Mouse (Mus musculus) forebrain, embryonic 12.5 days (tissue): ENCODE measurements at regions not wholly inside any gene's neighbourhood (a gene's known extent, or its start where the extent isn't known, plus 50 kb on each side); places are given as distances from the start of the nearest gene placed in this dataset.
A peak's percentile ranks its signal among the peaks of the same experiment; 100 is the strongest.

Experiments used
- ATAC-seq: fragments of 200-750 bp; cut with Nextera tagmentation; 2 replicates; pipeline ENCODE4 v1.8.0; 2017; ENCODE audit warnings: moderate TSS enrichment; ENCODE audit not compliant: low FRiP score
- H3K27ac ChIP-seq: fragments of 300-500 bp; sonication (generic); 2 replicates; pipeline ENCODE4 v1.5.1; 2016; ENCODE audit warnings: mild to moderate bottlenecking
- H3K27me3 ChIP-seq: fragments of 300-500 bp; sonication (generic); 2 replicates; pipeline ENCODE4 v1.6.1; 2016; ENCODE audit warnings: mild to moderate bottlenecking
- H3K36me3 ChIP-seq: fragments of 300-500 bp; sonication (generic); replicated peaks from 2 replicates; pipeline ENCODE4 v1.6.1; 2016; ENCODE audit warnings: mild to moderate bottlenecking
- H3K4me1 ChIP-seq: fragments of 300-500 bp; sonication (generic); 2 replicates; pipeline ENCODE4 v1.6.1; 2016
- H3K4me2 ChIP-seq: fragments of 300-500 bp; sonication (generic); 2 replicates; pipeline ENCODE4 v1.6.1; 2016; ENCODE audit warnings: mild to moderate bottlenecking, moderate library complexity
- H3K4me3 ChIP-seq: fragments of 300-500 bp; sonication (generic); replicated peaks from 2 replicates; pipeline ENCODE4 v1.5.1; 2016; ENCODE audit warnings: mild to moderate bottlenecking
- H3K9ac ChIP-seq: fragments of 300-500 bp; sonication (generic); 2 replicates; pipeline ENCODE4 v1.6.1; 2016; ENCODE audit warnings: mild to moderate bottlenecking
- H3K9me3 ChIP-seq: fragments of 300-500 bp; sonication (generic); 2 replicates; pipeline ENCODE4 v1.6.1; 2016
- WGBS: fragments of 180-500 bp; shearing (Covaris S2); methylation state at CpG from one replicate; pipeline ENCODE4 v1.1.7; 2016; 5-methylcytosine and 5-hydroxymethylcytosine counted together

- H3K27me3 ChIP-seq, result no peaks in the 10 kb centered on the region
- WGBS, result 0% methylated on average over 37 of the region's 37 CpGs
- peak; percentile 91 for ATAC-seq
Observed at GRCm38 (mm10) chr14:25317680-25318471, 141.1 kb upstream of the Zmiz1 start.

GRCm38 (mm10) chr14:25318909-25319308 lies 140.1 kb upstream of the Zmiz1 start:
- H3K9ac ChIP-seq, result no peak overlapping the region; the same call in 1 of the 2 replicates
- H3K4me2 ChIP-seq, result peak overlapping the region; percentile 42; the same call in 1 of the 2 replicates
- H3K9me3 ChIP-seq, result no peaks in the 10 kb centered on the region
- 42% methylated on average over 12 of the region's 12 CpGs for WGBS
- H3K36me3 ChIP-seq, result no peaks in the 10 kb centered on the region
- H3K27me3 ChIP-seq, result no peaks in the 10 kb centered on the region
- H3K4me1 ChIP-seq, result peaks cover 77% of the 10 kb centered on the region
- ATAC-seq, result no peak
- H3K27ac ChIP-seq, result peak overlapping the region; percentile 98
- no peak overlapping the region for H3K4me3 ChIP-seq

More at GRCm38 (mm10) chr14:25317680-25318471, 141.1 kb upstream of the Zmiz1 start:
- Histone ChIP-seq H3K36me3 (no peaks in the 10 kb centered on the region), H3K4me2 (peak overlapping the region; percentile 42), H3K9me3 (no peaks in the 10 kb centered on the region), H3K9ac (peak overlapping the region; percentile 47), H3K4me3 (peak overlapping the region; percentile 4), H3K4me1 (peaks cover 67% of the 10 kb centered on the region), H3K27ac (peak overlapping the region; percentile 98)

GRCm38 (mm10) chr14:25320141-25320540 lies 138.8 kb upstream of the Zmiz1 start:
- H3K27ac ChIP-seq, result peak overlapping the region; percentile 98
- no peaks in the 10 kb centered on the region for H3K9me3 ChIP-seq
- no peak overlapping the region for H3K9ac ChIP-seq
- H3K4me2 ChIP-seq, result no peak overlapping the region
- H3K36me3 ChIP-seq, result no peaks in the 10 kb centered on the region
- 46% methylated on average over 4 of the region's 4 CpGs for WGBS
- no peak for ATAC-seq
- H3K4me3 ChIP-seq, result no peak overlapping the region
- H3K4me1 ChIP-seq, result peaks cover 78% of the 10 kb centered on the region
- no peaks in the 10 kb centered on the region for H3K27me3 ChIP-seq

DNA sequence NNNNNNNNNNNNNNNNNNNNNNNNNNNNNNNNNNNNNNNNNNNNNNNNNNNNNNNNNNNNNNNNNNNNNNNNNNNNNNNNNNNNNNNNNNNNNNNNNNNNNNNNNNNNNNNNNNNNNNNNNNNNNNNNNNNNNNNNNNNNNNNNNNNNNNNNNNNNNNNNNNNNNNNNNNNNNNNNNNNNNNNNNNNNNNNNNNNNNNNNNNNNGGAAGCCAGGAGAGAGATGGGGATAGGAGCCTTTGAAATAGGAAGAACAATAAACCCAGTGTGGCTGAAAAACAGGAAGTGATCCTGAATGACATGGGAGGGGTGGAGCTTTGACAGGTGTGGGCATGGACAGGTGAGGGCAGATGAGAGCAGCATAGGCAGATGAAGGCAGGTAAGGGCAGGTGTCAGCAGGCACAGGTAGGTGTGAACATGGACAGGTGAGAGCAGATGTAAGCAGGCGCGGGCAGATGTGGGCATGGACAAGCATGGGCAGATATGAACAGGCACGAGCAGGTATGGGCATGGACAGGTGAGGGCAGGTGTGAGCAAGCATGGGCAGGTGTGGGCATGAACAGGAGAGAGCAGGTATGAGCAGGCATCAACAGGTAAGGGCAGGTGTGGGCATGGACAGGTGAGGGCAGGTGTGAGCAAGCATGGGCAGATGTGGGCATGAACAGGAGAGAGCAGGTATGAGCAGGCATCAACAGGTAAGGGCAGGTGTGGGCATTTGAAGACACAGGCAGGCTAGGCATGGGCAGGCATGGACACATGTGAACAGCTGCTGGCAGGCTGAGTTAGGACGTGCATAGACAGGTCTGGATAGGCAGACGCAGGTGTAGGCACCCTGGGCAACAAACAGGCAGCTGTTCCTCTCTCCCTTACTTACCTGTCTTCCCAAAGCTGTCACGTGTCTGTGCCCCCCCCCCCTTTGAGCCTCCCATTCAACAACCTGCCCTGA lies 135.2 kb upstream of the Zmiz1 start:
- H3K4me3 ChIP-seq, result no peak overlapping the region
- no peak overlapping the region for H3K4me2 ChIP-seq
- H3K4me1 ChIP-seq, result peaks cover 51% of the 10 kb centered on the region
- peak overlapping the region; percentile 25 for H3K9ac ChIP-seq
- H3K27me3 ChIP-seq, result no peaks in the 10 kb centered on the region
- WGBS, result 88% methylated on average over 6 of the region's 6 CpGs
- no peaks in the 10 kb centered on the region for H3K9me3 ChIP-seq
- no peaks in the 10 kb centered on the region for H3K36me3 ChIP-seq
- ATAC-seq, result peak; percentile 36; the same call in 1 of the 2 replicates
- peak overlapping the region; percentile 69 for H3K27ac ChIP-seq

DNA sequence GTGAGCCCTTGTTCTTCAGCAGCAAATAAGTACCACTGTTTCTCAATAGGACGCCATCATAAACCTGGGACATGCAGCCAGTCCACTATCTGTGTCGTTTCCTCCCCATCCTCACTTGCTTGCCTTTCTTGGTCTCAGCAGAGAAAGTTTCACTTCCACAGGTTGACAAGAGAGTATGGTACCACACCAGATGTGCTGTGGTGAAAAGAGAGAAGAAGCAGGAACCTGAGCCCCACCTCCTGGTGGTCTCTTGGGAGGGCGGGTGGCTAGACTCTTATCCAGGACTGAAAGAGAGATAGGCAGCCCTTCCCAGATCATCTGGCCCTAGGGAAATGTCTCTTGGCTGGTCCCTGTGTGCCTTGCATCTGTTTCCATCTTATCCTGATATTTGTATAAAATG lies 133.1 kb upstream of the Zmiz1 start:
- H3K9me3 ChIP-seq, result no peaks in the 10 kb centered on the region
- peaks cover 33% of the 10 kb centered on the region for H3K4me1 ChIP-seq
- H3K27ac ChIP-seq, result no peak overlapping the region
- H3K36me3 ChIP-seq, result no peaks in the 10 kb centered on the region
- 90% methylated on average over 3 of the region's 3 CpGs for WGBS
- H3K27me3 ChIP-seq, result no peaks in the 10 kb centered on the region
- no peak overlapping the region for H3K9ac ChIP-seq
- no peak overlapping the region for H3K4me2 ChIP-seq
- ATAC-seq, result no peak
- no peak overlapping the region for H3K4me3 ChIP-seq

DNA sequence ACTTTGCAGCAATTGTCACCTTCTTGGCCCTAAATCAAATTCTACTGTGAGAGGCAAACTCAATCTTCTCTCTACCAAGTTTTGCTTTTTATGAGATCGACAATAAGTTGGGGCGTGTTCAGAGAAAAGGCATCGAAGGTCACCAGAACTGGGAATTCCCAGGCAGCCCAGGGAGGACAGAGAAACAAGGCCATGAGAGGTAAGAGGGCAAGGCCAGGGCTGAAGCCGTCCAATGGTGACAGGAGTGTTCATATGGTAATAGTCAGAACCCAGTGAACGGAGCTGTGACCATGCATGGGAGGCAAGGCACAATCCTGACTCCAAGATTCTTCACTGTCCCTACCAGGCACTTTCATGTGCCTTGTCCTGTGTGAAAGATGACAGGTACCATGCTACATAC lies 130.8 kb upstream of the Zmiz1 start:
- Histone ChIP-seq H3K9ac (no peak overlapping the region), H3K4me2 (no peak overlapping the region), H3K36me3 (no peaks in the 10 kb centered on the region), H3K4me1 (peaks cover 13% of the 10 kb centered on the region), H3K9me3 (no peaks in the 10 kb centered on the region), H3K4me3 (no peak overlapping the region), H3K27ac (no peak overlapping the region), H3K27me3 (no peaks in the 10 kb centered on the region)
- no peak for ATAC-seq
- whole genome bisulfite sequencing, result 88% methylated on average over 5 of the region's 5 CpGs

- H3K27me3 ChIP-seq, result no peaks in the 10 kb centered on the region
- no peak overlapping the region for H3K4me2 ChIP-seq
- H3K27ac ChIP-seq, result no peak overlapping the region
- ATAC-seq, result no peak
- no peak overlapping the region for H3K4me3 ChIP-seq
- no peaks in the 10 kb centered on the region for H3K9me3 ChIP-seq
- no peak overlapping the region for H3K9ac ChIP-seq
- no peaks in the 10 kb centered on the region for H3K36me3 ChIP-seq
- WGBS, result 98% methylated on average over 2 of the region's 2 CpGs
- peaks cover 10% of the 10 kb centered on the region for H3K4me1 ChIP-seq
Observed at GRCm38 (mm10) chr14:25334186-25334585, 124.8 kb upstream of the Zmiz1 start.

GRCm38 (mm10) chr14:25336875-25337274 lies 122.1 kb upstream of the Zmiz1 start:
- 97% methylated on average over 1 of the region's 1 CpGs for WGBS

GRCm38 (mm10) chr14:25338404-25339051 lies 120.5 kb upstream of the Zmiz1 start:
- WGBS, result 43% methylated on average over 9 of the region's 9 CpGs
- Histone ChIP-seq H3K27ac (no peak overlapping the region), H3K4me3 (no peak overlapping the region), H3K9ac (no peak overlapping the region), H3K27me3 (no peaks in the 10 kb centered on the region), H3K9me3 (no peaks in the 10 kb centered on the region), H3K4me2 (no peak overlapping the region), H3K36me3 (no peaks in the 10 kb centered on the region), H3K4me1 (peaks cover 17% of the 10 kb centered on the region)
- no peak for ATAC-seq

More at GRCm38 (mm10) chr14:25336875-25337274, 122.1 kb upstream of the Zmiz1 start:
- Histone ChIP-seq H3K4me3 (no peak overlapping the region), H3K36me3 (no peaks in the 10 kb centered on the region), H3K27me3 (no peaks in the 10 kb centered on the region), H3K9ac (no peak overlapping the region), H3K9me3 (no peaks in the 10 kb centered on the region), H3K27ac (no peak overlapping the region), H3K4me1 (peaks cover 13% of the 10 kb centered on the region), H3K4me2 (no peak overlapping the region)
- no peak for ATAC-seq

DNA sequence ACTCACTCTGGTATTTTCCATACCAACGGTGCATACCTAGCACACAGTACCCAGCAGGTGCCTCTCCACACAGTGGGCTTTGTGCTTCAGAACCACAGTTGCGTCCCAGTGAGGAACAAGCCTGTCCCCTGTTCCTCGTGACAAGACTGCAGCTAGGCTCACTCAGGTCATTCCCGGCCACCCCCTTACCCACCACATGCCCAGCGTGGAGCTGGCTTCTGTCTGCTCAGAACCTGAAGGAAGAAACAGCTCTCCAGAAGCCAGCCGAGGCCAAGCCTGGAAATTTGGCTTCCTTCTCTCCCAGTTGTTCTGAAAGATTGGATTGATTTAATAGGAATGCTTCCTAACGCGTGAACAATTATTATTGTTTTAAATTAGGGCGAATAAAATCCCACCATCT lies 118.1 kb upstream of the Zmiz1 start:
- no peak overlapping the region for H3K27ac ChIP-seq
- H3K9me3 ChIP-seq, result no peaks in the 10 kb centered on the region
- peaks cover 24% of the 10 kb centered on the region for H3K4me1 ChIP-seq
- H3K9ac ChIP-seq, result no peak overlapping the region
- H3K4me2 ChIP-seq, result no peak overlapping the region
- H3K27me3 ChIP-seq, result no peaks in the 10 kb centered on the region
- no peak for ATAC-seq
- 80% methylated on average over 9 of the region's 9 CpGs for WGBS
- no peak overlapping the region for H3K4me3 ChIP-seq
- no peaks in the 10 kb centered on the region for H3K36me3 ChIP-seq

GRCm38 (mm10) chr14:25341848-25342427 lies 117.0 kb upstream of the Zmiz1 start:
- Histone ChIP-seq H3K36me3 (no peaks in the 10 kb centered on the region), H3K27me3 (no peaks in the 10 kb centered on the region), H3K9me3 (no peaks in the 10 kb centered on the region), H3K9ac (no peak overlapping the region), H3K4me3 (no peak overlapping the region), H3K27ac (no peak overlapping the region), H3K4me2 (no peak overlapping the region), H3K4me1 (peaks cover 29% of the 10 kb centered on the region)
- 80% methylated on average over 9 of the region's 9 CpGs for WGBS
- no peak for ATAC-seq
